Mouse (Mus musculus): ENCODE data around the gene Acadl.
A peak's percentile ranks its signal among the peaks of the same experiment; 100 is the strongest.

The Acadl gene

DNA sequence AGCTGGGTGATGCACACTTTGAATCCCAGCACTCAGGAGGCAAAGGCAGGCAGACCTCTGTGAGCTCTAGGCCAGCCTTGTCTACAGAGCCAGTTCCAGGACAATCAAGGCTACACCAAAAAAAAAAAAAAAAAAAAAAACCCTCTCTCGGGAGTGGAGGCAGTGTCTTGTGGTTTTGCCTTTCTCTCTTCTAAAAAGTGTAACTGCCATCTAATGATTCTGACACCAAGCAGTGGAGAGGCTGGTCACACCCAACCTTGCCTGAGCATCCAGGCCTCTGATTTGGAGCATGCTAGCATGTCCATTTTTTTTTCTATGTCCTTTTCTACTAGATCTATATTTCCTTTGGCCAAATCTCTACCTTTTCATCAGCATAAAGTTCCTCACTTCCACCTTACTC, 23.9 kb downstream of the Acadl start:
- no peak for DNase-seq (ENCODE audit: low spot score in 2 of 2)

DNA sequence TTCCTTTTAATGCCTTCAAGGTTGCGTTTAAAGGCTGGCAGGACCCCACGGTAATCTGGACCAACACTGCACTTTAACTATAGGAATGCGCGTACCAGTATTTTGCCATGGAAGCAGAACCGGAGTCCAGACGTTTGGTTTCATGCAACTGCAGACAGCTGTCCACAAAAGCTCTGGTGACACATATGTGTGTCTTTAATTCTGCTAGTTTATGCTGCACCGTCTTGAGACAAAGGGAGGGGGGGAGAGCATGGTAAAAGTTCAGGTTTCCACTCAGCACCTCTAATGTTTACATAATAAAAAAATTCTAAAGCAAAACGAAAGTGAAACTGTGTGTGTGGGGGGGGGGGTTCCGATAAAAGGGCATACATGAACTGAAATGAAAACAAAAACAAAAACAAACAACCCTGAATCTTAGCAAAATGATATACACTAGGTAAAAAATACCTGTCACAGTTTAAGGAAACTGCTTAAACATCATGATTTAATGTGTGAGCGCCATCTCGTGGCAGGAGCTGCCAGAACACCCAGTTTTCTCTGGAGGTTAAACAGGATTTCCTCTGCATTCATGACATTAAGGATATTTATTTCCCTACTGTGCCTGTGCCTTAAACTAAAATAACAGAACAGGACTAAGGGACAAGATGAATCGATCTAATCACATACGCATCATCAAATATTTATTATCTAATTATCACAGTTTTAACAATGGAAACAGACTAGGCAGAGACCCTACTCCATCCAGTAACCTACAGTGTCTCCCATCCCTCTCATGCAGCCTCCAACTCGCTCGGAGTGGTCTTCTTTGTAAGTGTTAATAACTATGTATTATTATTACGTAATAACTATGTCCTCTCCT, 24.7 kb downstream of the Acadl start:
- peak; percentile 70 to 72 for DNase-seq (ENCODE audit: low spot score in 2 of 2)

DNA sequence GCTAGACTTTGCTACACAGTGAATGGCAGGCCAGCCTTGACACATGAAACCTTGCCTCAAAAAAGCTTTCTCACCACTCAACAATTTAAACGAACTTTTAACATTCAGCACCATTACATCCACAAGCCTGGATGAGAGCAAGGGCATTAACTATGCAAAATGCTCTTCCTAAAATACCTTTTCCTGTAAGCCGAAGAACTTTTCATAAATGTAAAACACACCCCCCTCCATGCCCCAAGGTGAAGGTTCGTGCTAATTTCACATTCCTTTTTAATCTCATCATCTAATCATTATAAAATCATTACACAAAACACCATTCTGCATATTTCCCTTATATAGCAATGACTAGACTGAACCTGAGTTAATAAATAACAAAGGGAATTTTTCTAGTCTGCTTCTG, 25.9 kb downstream of the Acadl start:
- DNase-seq (ENCODE audit: low spot score in 2 of 2) = no peak

DNA sequence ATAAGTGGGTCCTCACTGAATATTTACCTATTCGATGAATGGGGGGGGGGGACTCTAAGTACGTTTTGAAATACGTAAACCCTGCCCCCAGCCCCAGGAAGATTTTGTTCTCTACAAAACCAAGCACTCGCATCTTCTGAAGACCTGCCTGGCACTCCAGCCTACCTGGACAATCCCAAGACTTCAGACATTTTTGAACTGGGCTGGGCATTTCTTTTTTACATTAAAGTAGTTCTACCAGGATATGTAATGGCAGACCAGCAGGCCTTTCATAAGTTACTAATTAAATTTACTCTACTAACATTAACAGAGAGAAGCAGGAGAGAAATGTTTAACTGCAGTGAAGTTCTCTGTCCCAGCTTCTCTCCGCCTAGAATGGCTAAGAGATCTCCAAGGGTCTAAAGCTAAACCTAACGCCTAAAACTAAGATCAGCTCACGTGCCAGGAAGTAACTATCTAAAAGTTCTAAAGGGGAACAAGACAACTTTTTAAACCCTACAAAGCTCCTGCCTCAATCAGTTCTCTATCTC, 30.4 kb downstream of the Acadl start:
- no peak for DNase-seq (ENCODE audit: low spot score in 2 of 2)

DNA sequence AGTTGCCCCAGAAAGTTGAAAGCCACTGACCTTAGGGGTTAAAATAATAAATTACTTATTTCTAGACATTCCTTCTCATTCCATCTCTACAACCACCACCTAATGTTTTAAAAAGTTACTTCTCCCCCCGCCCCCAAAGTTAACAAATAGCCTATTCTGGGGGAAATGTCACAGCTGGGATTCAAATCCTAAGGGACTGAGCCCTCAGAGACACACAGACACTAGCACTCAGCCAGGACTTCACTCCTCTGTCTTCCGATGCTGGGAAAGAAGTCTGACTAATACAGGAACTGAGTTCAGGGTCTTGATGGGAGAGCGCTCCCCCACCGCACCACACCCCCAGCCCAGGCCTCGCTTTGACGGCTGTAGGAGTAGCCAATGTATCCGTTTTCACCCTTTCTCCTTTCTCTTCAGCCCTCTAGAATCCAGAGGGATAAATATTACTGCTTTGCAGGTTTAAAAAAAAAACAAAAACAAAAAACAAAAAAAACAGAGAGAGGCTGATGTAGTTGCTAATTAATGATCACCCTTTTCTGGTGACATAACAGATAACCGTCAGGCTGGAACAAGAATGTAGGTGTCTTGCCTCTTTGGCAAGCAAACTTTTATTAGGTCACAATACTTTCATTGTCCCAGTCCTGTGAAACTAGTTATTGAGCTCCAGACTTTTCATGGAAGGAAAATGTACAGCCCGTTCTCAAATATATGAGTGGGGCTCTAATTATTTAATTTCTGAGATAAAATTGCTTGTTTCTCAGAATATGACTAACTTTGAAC, 31.1 kb downstream of the Acadl start:
- DNase-seq (ENCODE audit: low spot score in 2 of 2) = no peak

DNA sequence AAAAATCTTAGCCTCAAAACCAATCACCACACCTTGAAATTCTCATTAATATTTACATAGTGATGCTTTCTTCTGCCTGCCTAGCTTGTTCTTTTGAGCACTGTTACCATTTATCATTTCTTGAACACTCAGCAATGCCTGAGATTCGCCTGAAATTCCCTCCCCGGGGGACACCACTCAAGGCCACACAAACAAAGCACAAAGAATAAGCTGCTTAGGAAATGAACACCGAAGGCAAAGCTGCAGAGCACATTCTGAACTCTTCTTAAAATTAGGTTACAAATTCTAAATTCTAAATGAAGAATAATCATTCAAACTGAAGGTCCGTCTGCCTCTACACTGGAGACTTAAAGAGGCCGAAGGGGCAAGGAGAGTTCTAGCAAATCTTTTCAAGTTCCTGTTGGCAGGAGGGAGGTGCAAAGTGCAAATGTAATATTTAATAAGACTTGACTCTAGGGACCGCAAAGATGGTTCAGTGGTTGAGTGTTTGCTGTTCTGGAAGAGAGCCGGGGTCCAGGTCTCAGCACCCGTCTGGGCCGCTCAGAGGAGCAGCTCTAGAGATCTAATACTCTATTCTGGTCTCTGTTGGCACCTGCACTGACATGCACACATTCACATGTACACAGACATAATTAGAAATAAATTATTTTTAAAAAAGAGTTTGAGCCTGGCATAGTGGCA, 33.5 kb downstream of the Acadl start:
- no peak for DNase-seq (ENCODE audit: low spot score in 2 of 2)

DNA sequence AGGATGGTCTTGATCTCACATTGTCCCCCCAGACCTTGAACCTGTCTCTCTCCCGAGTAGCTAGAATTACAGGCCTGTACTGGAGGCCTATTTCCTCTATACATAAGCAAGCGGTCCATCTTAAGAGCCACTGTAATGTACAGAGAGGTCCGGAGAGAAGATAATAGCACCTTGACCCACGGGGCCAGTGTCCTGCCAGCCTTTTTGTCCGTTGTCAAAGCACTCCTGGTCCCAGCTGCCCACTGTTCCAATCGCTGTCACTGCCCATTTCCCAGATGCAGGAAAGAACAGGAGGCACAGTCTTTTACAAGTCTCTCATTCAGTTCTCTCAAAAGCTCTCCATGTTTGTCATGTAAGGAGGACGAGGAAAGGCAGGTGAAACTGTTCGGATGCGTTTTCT, 41.1 kb downstream of the Acadl start:
- DNase-seq (ENCODE audit: low spot score in 2 of 2) = no peak

DNA sequence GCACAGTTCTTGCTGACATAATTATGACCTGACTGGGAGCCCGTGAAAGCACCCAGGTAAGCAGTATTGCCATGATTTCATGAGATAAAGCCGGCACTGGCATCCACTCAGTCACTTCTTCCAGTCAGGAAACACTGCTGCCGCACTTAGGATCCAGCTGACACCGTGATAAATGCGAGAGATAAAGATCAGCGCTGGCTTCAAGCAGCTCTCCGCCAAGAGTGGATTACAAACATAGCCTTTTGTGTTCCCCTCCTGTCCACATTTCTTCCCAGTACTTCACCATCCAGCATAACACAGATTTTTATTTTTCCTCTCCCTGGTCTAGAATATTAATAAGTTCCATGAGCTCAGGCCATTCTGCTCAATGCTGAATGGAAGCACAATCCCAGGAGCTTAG, 42.8 kb downstream of the Acadl start:
- DNase-seq (ENCODE audit: low spot score in 2 of 2) = no peak

DNA sequence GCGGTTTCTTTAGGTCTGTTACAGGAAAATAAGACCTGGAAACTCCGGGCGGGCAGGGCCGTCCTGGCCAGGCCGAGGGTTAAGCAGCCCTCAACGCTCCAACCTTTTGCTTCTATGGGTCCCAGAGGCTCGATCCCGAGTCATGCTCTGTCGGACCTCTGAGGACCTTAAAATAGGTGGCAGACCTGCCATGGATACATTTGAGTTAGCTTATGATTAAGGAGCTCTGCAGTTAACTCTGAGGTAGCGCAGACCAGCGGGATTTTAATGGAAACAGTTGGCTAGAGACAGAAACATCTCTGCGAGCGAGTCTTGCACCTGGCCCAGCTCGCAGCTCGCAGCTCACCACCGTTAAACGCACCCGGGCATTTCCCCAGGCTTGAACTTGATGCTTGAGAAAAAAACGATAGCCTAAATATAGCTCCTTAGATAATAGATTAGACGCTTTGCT, 45.2 kb downstream of the Acadl start:
- no peak for DNase-seq (ENCODE audit: low spot score in 2 of 2)

DNA sequence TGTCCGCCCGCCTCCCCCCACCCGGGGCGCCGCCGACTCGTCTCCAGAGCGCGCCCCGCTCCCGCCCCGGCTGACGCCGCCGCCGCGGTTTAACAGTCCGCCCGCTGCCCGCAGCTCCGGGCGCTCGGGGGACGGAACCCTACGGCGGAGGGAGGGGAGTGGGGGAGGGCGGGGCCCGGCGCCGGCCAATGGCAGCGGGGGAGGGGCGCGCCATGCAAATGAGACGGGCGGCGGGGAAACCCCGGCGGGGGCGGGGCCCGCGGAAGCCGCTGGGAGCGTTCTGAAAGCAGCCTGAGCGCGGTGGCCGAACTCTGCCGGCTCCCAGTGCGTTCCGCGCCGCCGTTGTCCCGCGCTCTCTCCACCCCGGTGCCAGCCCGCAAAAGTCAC, 45.6 kb downstream of the Acadl start, which contains the start of gene Kansl1l:
Kansl1l (minus strand) TSS at position 110 of the 387 bp plus-strand sequence.
- DNase-seq (ENCODE audit: low spot score in 2 of 2) = peak; percentile 84 to 88

DNA sequence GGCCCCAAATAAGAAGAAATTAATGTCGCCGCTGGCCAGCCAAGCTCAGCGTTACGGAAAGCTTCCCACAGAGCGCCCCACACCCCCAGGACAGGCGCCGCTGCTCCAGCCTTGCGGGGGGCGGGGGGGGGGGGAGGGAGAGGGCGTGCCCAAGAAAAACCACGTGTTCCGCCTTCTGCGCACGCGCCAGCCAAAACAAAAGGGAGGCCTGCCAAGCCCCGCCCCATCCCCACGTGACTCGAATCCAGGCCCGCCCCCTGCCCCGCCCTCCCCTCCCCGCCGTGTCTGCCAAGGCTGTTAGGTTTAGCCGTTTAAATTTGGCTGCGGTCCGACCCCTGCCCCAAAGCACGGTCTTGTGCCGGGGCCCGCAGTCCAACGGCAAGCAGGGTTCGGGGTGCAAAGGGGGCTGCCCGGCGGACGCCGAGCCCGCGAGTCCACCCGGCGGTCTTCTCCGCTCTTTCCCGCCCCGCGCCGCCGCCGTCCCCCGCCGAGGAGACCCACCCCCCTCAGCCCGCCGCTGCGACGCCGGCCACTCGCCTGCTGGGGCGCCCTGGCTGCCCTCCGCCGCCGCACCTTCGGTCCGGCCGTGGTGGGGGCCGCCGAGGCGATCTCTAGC, 46.1 kb downstream of the Acadl start:
- peak; percentile 93 to 94 for DNase-seq (ENCODE audit: low spot score in 2 of 2)

DNA sequence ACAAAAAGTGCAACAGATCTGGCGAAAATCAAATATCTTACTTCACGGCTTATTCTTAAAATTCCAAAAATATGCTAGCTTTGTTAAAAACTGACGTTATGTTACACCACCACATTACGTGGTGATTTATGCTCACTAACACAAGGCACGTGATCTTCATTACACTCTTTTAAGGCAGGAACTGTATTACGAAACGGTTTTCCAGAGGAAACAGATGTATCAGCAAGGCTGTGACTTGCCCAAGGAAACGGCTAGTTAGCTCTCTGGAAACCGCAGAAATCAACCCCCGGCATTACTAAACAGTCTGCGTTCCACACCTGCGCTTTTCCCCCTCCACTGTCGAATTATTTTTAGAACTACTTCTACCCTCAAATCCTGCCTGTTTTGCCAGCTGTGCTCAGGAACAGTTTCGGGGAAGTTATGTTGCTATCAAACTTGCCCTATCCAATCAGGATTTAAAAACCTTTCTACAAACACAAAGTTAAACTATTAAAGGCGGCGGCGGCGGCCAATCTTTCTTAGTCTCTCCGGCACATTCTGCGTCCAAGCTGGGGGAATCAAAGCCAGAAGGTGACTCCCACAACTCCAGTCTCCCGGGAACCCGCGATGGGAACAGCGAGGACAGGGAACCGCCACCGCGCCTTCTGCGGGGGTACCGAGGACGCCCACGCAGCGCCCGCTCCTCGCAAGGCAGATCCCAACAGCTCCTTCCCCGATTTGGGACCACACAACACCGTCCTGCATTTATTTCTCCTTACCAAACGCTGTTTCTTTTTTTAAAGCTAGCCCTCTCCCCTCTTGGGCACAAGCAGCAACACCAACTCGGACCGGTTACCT, 46.9 kb downstream of the Acadl start:
- DNase-seq (ENCODE audit: low spot score in 2 of 2) = peak; percentile 38 to 49

DNA sequence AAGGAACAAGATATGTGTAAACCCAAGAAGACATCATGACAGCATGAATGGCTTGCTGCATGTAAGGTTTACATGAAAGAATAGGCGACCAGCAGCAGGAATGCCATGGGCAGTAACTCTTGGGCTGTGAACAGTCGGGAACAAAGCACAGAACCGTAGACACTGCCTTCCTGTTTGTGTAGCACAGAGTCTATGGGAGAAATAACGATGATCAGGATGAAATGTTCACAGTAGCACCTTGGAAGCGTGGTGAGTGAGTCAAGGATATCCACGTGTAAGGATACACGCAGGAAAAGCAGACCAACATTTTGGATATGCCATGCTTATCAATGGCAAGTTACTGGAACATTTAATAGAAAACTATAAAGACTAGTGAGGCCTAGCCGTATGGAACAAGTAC, 48.3 kb downstream of the Acadl start:
- no peak for DNase-seq (ENCODE audit: low spot score in 2 of 2)

DNA sequence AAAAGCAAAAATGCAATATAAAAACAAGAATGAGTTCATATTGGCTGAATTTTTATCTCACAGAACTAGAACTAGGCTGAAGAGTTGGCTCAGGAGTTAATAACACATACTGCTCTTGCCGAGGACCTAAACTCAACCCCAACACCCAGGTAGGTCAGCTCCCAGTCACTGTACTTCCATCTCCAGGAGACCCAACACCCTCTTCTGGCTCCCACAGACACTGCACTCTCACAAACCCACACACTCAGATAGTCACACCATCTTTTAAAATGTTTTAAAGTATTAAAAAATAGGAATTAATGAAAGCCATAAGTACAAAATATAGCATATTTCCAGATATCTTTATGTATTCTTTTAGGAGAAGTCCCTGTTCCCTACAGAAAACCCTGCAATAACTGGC, 49.9 kb downstream of the Acadl start:
- no peak for DNase-seq (ENCODE audit: low spot score in 2 of 2)

DNA sequence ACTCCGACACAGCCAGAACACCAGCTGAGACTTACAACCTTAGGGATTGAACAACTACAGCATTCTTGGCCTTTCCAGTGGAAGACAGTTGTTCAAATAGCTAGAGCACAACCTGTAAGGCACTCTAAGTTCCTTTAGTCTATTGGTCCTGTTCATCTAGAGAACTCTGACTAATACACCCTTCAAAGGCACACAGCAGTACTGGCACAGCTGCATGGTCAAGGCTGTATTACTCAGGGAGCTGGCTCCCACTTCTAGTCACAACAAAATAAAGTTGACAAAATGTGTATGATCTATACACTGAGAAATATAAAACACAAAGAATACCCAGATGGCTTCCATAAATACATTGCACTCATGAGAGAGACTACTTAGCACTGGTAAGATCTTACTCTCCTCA, 56.3 kb downstream of the Acadl start:
- DNase-seq (ENCODE audit: low spot score in 2 of 2) = no peak

DNA sequence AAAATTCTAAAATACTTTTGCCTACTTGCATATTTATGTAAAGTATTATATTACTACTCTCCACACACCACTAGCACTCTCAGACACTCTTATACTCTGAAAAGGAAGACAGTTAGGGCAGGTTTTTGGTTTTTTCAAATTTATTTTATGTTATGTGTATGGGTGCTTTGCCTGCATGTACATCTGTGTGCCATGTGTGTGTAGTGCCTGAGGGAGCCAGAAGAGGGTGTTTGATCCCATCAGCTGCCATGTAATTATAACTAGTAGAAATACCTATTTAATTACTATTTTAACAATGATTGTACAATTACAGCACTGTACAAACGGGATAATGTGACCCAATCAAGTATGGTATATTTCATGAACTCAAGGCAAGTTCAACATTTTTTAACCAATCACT, 57.7 kb downstream of the Acadl start:
- no peak for DNase-seq (ENCODE audit: low spot score in 2 of 2)

DNA sequence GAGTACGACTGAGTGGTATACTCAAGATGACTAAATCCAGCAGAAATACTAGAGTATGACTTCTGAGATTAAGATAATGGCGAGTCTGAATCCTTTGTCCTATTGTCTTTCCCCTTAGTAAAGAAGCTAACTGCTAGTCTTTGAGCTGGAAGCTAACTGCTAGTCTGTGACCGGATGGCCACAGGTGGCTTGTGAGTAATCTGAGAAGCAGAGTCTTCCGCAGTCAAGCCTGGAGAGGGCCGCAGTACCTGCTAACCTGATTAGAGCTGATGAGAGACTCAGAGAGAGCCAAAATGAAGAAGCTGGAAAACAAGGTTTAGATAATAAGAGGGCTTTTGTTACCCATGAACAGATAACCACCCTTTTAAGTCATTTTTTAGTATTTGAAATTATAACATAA, 58.4 kb downstream of the Acadl start:
- DNase-seq (ENCODE audit: low spot score in 2 of 2) = no peak

DNA sequence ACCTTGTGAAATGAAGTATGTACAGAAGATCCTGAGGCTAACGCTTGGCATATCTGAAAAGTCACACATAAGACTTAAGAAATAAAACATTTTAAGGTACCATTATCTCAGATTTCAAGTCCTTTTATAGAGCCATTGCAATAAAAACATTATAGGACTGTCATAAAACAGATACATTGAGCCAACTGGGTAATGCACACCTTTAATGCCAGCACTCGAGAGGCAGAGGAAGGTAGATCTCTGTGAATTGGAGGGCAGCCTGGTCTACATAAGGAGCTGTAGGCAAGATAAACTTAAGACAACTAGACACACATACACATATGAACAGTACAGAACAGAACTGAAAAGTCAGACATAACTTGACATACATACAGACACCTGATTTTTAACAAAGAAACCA, 65.1 kb downstream of the Acadl start:
- no peak for DNase-seq (ENCODE audit: low spot score in 2 of 2)

DNA sequence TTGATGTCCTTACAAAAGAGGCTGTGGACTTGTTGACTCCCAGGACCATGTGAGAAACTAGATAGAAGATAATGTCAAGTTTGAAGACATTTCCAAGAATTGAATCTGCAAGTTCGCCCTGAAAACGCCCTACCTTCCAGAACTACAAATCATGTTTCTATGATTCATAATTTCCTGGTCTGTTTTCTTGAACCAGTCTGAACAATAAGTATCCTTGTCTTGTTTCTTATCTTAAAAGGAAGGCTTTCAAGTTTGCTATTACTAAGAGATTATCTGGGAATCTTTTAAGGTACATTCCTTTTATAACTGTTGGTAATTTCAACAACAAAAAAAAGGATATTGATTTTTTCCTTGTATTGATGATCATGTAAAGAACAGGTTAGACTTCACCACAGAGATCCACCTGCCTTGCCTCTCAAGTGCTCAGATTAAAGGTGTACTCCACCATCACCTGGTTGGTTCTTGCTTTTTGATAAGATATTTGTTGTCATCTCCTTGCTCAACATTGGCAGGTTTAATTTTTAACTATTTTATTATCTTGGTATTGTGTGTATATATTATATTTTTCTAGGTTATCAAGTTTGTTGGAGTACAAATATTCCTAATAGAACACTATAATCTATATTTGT, 70.1 kb downstream of the Acadl start:
- no peak for DNase-seq (ENCODE audit: low spot score in 2 of 2)

DNA sequence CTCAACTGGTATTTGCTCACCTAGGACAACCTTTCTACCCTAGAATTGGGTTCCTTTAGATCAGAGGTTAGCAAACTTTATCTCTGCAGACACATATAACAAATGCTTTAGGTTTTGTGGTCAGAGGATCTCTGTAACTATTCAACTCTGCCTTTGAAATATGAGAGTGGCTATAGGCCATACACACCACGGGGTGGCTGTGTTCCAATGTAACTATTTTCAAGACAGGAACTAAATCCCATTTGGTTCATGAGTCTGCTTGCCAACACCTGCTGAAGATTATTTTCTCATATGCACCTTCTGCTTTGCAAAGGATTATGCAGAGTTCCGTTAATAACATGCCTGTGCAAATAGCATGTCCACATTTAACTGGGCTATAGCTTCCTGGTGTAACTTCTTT, 80.8 kb downstream of the Acadl start:
- no peak for DNase-seq (ENCODE audit: low spot score in 2 of 2)

Measured in frontal cortex, postnatal 25 days (tissue).